Mouse (Mus musculus) gastrocnemius, postnatal 25 days (tissue): ENCODE measurements around the gene Gga1. TPM values are rescaled to one million over a fixed set of nuclear protein-coding genes. Genes with fewer than 3 reads are reported as not detected.

Experiments
- DNase-seq: peaks from one replicate; pipeline ENCODE4 v3.0.0; 2022
- long read RNA-seq, 2 experiments: library from polyadenylated mRNA; stranded (forward); transcript quantifications; one replicate each; pipeline ENCODE4 v2.0.0; 2021
- total RNA-seq, 2 experiments: library from RNA; stranded (reverse); gene quantifications; 1 replicate in 1 of 2; 2 replicates in 1 of 2; pipeline ENCODE4 v1.2.3; 2021

Gene Gga1
- total RNA-seq: 10 to 100 TPM; 33.5 to 34.2 TPM
- long read RNA-seq, experiment 1, transcript Gga1-201 (17 exons, 3,034 nt): major isoform, 29 of 49 reads
- long read RNA-seq, experiment 1, partial matches to known transcripts: 8 of 49 reads
- long read RNA-seq, experiment 1, other reads (novel, unspliced or antisense): 12 of 49 reads
- long read RNA-seq, experiment 2, transcript Gga1-201 (17 exons, 3,034 nt): major isoform, 45 of 68 reads
- long read RNA-seq, experiment 2, partial matches to known transcripts: 12 of 68 reads
- long read RNA-seq, experiment 2, other reads (novel, unspliced or antisense): 11 of 68 reads

- peak; percentile 92 for DNase-seq
Observed at GRCm38 (mm10) chr15:78876991-78877809, at the start of gene Gga1. Gene Gga1, plus strand, starts transcription at chr15:78877190.

GRCm38 (mm10) chr15:78828315-78828714, 48.7 kb upstream of the Gga1 start:
- peak; percentile 41 for DNase-seq

GRCm38 (mm10) chr15:78829636-78830035, 47.4 kb upstream of the Gga1 start:
- DNase-seq: no peak

GRCm38 (mm10) chr15:78830742-78831719, 46.0 kb upstream of the Gga1 start:
- no peak for DNase-seq

GRCm38 (mm10) chr15:78831720-78832657, 45.0 kb upstream of the Gga1 start:
- peak; percentile 53 for DNase-seq

GRCm38 (mm10) chr15:78832701-78833123, 44.3 kb upstream of the Gga1 start:
- DNase-seq: peak; percentile 90

- no peak for DNase-seq
Observed at GRCm38 (mm10) chr15:78833582-78833981, 43.4 kb upstream of the Gga1 start.

- DNase-seq: no peak
Observed at GRCm38 (mm10) chr15:78834233-78835005, 42.6 kb upstream of the Gga1 start.

GRCm38 (mm10) chr15:78835200-78836085, 41.5 kb upstream of the Gga1 start:
- peak; percentile 59 for DNase-seq

GRCm38 (mm10) chr15:78836086-78836621, 40.8 kb upstream of the Gga1 start:
- peak; percentile 71 for DNase-seq

GRCm38 (mm10) chr15:78839744-78840143, 37.2 kb upstream of the Gga1 start:
- DNase-seq: no peak

GRCm38 (mm10) chr15:78840241-78840640, 36.7 kb upstream of the Gga1 start:
- DNase-seq: no peak

- no peak for DNase-seq
Observed at GRCm38 (mm10) chr15:78840751-78841150, 36.2 kb upstream of the Gga1 start.

GRCm38 (mm10) chr15:78841161-78841790, 35.7 kb upstream of the Gga1 start:
- DNase-seq: no peak

GRCm38 (mm10) chr15:78842371-78843163, 34.4 kb upstream of the Gga1 start, which contains the start of gene Cdc42ep1:
Gene Cdc42ep1, plus strand, starts transcription at chr15:78842624.
- peak; percentile 85 for DNase-seq

GRCm38 (mm10) chr15:78843581-78844469, 33.2 kb upstream of the Gga1 start:
- DNase-seq: no peak
